Mouse (Mus musculus): Measurements from ENCODE around the gene Shisa7. TPM values are rescaled to one million over a fixed set of nuclear protein-coding genes. Genes with fewer than 3 reads are reported as not detected.
A peak's percentile ranks its signal among the peaks of the same experiment; 100 is the strongest.
"Not testable (repeated sequence)": the region's sequence is repeated elsewhere in the genome, so short reads cannot be mapped to it uniquely, and the experiment has no call there.

The Shisa7 gene
- total RNA-seq, 2 experiments from 2014 or later = 172 to 204 TPM

DNA sequence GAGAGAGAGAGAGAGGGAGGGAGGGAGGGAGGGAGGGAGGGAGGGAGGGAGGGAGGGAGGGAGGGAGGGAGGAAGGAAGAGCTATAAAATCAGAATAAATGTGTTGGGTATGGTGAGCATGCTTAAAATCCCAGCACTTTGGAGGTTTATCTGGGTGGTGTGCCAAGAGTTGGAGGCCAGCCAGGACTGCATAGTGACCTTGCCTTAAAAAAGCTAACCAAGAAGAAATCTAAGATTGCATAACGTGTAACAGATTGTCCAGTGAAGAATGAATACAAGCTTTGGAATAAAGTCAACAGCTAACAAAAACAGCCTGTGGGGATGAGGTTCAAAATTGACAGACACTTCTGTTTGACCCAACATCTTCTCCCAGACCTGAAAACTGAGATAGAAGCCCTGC is 18.5 kb upstream of the Shisa7 start:
- no peak for DNase-seq (ENCODE audit: low spot score in 2 of 2)
- TF ChIP-seq CTCF (conservative IDR thresholded peaks at IDR 0.05) = no peak
- Histone ChIP-seq H3K27ac (no peak overlapping the region), H3K4me3 (no peak overlapping the region)

DNA sequence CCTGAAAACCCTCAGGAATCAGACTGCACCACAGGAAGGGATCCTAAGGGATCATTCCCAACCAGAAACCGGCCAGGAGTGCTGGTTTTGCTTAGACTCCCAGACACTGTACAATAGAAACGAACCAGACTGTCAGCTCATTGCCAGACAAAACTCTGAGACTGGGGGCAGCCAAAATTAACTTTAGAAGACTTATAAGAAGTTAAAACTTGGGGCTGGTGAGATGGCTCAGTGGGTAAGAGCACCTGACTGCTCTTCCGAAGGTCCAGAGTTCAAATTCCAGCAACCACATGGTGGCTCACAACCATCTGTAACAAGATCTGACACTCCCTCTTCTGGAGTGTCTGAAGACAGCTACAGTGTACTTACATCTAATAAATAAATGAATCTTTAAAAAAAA is 16.4 kb upstream of the Shisa7 start:
- not testable (repeated sequence) for H3K4me3 ChIP-seq; H3K27ac ChIP-seq; DNase-seq (ENCODE audit: low spot score in 2 of 2)

DNA sequence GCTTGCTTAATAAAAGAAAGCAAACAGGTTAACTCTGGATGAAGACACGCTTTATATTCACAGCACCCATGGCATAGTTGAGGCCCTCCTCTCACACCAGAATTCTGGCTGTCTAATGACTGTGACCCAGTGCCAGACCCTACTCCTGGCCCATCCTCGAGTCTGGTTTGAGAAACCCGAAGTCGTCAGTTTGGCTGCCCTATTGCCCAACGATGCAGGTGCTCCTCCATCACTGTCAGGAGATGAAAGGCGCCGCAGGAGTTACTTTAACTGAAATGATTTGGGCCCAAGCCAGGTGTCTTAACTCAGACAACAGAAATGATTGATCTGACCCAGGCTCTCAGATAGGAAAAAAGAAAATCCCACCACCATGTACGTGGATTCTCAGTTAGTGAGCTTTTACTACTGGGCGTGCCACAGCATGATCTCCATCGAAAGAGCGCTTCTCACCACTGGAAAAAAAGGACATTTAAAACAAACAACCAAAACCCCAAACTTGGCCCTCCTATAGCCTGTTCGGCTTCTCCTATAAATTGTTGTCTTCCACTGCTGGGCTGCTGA is 15.0 kb upstream of the Shisa7 start:
- no peak overlapping the region for H3K4me3 ChIP-seq
- TF ChIP-seq CTCF (conservative IDR thresholded peaks at IDR 0.05) = no peak
- no peak overlapping the region for H3K27ac ChIP-seq
- DNase-seq (ENCODE audit: low spot score in 2 of 2) = no peak

GRCm38 (mm10) chr7:4857321-4857720 is 12.8 kb upstream of the Shisa7 start:
- TF ChIP-seq CTCF (conservative IDR thresholded peaks at IDR 0.05) = no peak

DNA sequence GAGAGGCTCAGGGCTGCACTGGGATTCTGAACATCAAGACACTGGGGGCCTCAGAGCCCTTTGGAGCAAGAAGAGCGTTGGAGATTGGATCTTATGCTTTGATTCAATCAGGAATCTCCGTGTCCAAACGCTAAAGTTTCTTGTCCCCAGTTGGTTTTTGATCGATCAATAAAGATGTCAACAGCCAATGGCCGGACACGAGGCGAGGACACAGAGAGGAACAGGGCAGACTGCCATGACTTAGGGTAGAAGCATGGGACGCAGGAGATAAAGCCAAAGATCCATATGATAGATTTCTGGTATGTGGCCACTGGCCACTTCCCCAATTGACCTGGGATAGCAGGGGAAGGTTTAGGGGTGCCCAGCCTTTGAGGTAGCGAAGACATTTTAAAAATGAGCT is 12.0 kb upstream of the Shisa7 start:
- no peak for DNase-seq (ENCODE audit: low spot score in 2 of 2)
- TF ChIP-seq CTCF (conservative IDR thresholded peaks at IDR 0.05) = no peak

More at GRCm38 (mm10) chr7:4857321-4857720, 12.8 kb upstream of the Shisa7 start:
- DNase-seq (ENCODE audit: low spot score in 2 of 2) = no peak
- Histone ChIP-seq H3K4me3 (no peak overlapping the region), H3K27ac (no peak overlapping the region)

GRCm38 (mm10) chr7:4853613-4854012 is 9.1 kb upstream of the Shisa7 start:
- DNase-seq (ENCODE audit: low spot score in 2 of 2) = no peak
- no peak for TF ChIP-seq CTCF (conservative IDR thresholded peaks at IDR 0.05)

More for the DNA sequence above, 12.0 kb upstream of the Shisa7 start:
- Histone ChIP-seq H3K4me3 (no peak overlapping the region), H3K27ac (no peak overlapping the region)

DNA sequence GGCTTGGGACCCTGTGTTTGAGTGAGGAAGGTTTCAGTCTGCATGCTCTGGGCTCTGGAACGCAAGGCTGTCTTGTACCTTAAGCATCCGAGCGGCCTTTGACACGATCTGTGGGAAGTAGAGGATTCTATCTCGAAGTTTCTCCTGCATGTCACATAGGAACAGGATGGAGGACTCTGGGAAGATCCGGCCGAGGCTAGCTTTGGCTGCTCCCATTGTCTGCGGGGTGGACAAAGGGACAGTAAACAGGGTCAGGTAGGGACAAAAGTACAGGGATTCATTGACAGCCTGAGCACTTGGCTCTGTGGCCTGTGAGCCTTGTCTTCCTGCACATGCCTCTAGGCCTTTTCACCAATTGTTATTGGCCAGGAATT is 6.8 kb upstream of the Shisa7 start:
- H3K4me3 ChIP-seq = no peak overlapping the region
- TF ChIP-seq CTCF (conservative IDR thresholded peaks at IDR 0.05) = no peak
- H3K27ac ChIP-seq = no peak overlapping the region
- no peak for DNase-seq (ENCODE audit: low spot score in 2 of 2)

More at GRCm38 (mm10) chr7:4853613-4854012, 9.1 kb upstream of the Shisa7 start:
- no peak overlapping the region for H3K27ac ChIP-seq
- H3K4me3 ChIP-seq = no peak overlapping the region

DNA sequence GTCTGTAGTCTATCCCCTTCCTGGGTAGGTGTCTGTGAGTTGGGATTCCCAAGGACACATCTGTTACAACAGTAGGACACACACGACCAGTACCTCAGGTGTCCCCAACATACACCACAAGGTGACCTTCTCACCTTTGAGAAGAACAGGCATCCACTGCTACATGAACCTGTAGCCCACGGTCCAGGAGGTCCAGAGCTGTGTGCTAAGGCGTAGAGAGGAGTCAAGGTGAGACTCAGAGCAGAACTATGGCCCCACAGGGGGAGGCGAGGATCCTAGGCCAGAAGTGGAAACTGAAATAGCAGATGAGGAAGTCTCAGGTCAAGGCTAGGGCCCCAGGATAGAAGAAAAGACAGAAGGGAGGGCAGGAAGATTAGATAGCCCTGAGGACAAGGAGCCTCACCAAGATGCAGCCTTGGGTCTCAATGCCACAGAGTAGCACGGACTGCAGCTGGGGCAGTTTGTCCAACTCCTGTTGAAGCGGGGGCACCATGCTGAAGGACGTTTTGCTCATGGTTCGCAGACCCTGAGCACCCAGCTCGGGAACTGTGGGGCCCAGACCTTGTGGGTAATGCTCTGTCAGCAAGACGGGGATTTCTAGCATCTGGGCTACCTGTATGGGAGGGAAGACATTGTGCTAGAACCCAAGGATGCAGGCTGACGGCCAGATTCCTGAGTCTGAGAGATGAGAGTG is 6.3 kb upstream of the Shisa7 start:
- no peak for DNase-seq (ENCODE audit: low spot score in 2 of 2)
- TF ChIP-seq CTCF (conservative IDR thresholded peaks at IDR 0.05) = no peak
- Histone ChIP-seq H3K27ac (no peak overlapping the region), H3K4me3 (no peak overlapping the region)

GRCm38 (mm10) chr7:4849372-4849771 is 4.9 kb upstream of the Shisa7 start:
- TF ChIP-seq CTCF (conservative IDR thresholded peaks at IDR 0.05) = no peak

GRCm38 (mm10) chr7:4844917-4845309 is 417 bp upstream of the Shisa7 start:
- TF ChIP-seq CTCF (conservative IDR thresholded peaks at IDR 0.05) = no peak
- DNase-seq (ENCODE audit: low spot score in 2 of 2) = peak; percentile 92 to 95
- Histone ChIP-seq H3K27ac (peak overlapping the region; percentile 97), H3K4me3 (peak overlapping the region; percentile 72)

More at GRCm38 (mm10) chr7:4849372-4849771, 4.9 kb upstream of the Shisa7 start:
- no peak for DNase-seq (ENCODE audit: low spot score in 2 of 2)
- H3K4me3 ChIP-seq = no peak overlapping the region
- no peak overlapping the region for H3K27ac ChIP-seq

- no peak for TF ChIP-seq CTCF (conservative IDR thresholded peaks at IDR 0.05)
- DNase-seq (ENCODE audit: low spot score in 2 of 2) = peak; percentile 82 to 85
- H3K4me3 ChIP-seq = peak overlapping the region; percentile 72
- H3K27ac ChIP-seq = peak overlapping the region; percentile 97
These were observed 772 bp downstream of the Shisa7 start for GRCm38 (mm10) chr7:4843604-4844244.

GRCm38 (mm10) chr7:4842634-4843131 is 1.8 kb downstream of the Shisa7 start:
- Histone ChIP-seq H3K4me3 (peak overlapping the region; percentile 72), H3K27ac (peak overlapping the region; percentile 97)
- TF ChIP-seq CTCF (conservative IDR thresholded peaks at IDR 0.05) = no peak
- peak; percentile 41 to 57 for DNase-seq (ENCODE audit: low spot score in 2 of 2)

DNA sequence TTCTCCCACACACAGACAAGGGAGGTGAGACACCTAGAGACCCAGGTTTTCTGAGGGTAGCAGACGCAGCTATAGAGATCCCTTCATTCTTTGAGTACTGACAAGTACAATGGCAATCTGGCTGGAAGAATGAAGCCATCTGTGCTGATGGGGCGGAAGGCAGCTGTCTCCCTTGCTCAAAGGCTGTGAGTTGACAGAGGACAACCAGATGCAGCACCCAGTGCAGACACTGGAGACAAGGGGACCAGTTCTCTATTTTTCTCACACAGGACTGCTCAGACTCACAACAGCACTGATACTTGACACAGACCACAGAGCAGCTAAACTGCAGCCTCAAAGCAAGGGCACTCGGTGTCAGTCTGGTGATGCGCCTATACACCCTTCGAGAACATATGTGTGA is 2.4 kb downstream of the Shisa7 start:
- Histone ChIP-seq H3K27ac (peak overlapping the region; percentile 97), H3K4me3 (peak overlapping the region; percentile 72)
- TF ChIP-seq CTCF (conservative IDR thresholded peaks at IDR 0.05) = no peak
- DNase-seq (ENCODE audit: low spot score in 2 of 2) = peak; percentile 61 to 75
